Mouse (Mus musculus) c-Kit-negative CD71-positive TER-119-positive erythroid progenitor cells, embryonic 14.5 days (primary cell): ENCODE measurements around the gene Cyp4x1.
"Not testable (repeated sequence)": the region's sequence is repeated elsewhere in the genome, so short reads cannot be mapped to it uniquely, and the experiment has no call there.

Experiments used
- DNase-seq: peaks from one replicate; pipeline ENCODE4 v3.0.0-alpha.2; 2013; ENCODE audit warnings: low read depth, low spot score

Gene Cyp4x1

DNA sequence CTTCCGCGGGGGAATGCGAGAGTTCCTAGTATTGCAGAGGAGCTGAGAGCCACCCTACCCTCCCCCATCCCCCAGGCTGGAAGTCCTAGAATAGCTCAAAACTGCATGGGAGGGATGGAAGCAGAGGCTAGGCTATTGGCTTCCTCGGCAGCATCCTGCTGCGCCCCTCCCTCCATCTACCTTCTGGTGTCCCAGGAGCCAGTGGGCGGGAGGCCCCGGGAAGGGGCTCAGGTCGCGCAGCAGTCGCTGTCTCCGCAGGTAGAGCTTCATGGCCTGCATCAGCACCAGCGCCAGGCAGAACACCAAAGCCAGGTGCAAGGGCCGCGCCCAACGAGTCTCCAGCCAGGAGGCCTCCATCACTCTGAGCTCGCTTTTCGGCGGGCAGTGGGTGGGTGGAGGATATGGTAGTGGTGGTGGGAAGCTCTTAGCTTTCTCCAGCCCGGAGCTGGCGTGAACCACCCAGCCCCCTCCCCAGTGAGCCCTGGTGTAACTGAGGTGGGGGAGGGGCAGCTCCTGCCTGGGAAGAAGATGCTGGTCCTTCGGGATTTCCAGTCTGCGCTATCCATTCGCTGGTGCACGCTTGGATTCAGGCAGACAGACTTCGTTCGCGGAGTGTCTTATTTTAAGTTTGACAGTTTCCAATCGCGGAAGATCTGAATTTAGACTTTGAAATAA is at the start of gene Cyp4x1:
Gene Cyp4x1, minus strand, starts transcription at position 661 of the 675 bp plus-strand sequence.
- DNase-seq = no peak

DNA sequence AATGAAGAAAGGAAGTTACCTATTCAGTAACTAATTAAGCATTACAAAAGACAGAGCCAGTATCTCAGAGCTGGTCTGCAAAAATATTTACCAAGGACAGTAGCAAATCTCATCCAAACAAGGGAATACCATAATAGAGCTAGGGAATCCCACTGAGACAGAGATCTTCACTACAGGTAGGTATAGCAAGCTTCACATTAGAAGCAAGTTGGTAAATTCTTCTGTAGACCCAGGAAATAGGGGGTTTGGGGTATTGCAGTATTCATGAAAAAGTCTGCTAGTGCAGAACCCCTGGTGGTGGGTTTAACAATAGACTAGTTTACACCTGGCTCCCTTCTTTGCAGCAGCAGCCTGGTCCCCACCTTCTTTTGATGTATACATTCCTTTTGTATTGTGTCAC is 42.1 kb upstream of the Cyp4x1 start:
- not testable (repeated sequence) for DNase-seq

GRCm38 (mm10) chr4:115174694-115175353 is 40.7 kb upstream of the Cyp4x1 start:
- DNase-seq = no peak

GRCm38 (mm10) chr4:115158963-115159362 is 24.9 kb upstream of the Cyp4x1 start:
- DNase-seq = not testable (repeated sequence)

DNA sequence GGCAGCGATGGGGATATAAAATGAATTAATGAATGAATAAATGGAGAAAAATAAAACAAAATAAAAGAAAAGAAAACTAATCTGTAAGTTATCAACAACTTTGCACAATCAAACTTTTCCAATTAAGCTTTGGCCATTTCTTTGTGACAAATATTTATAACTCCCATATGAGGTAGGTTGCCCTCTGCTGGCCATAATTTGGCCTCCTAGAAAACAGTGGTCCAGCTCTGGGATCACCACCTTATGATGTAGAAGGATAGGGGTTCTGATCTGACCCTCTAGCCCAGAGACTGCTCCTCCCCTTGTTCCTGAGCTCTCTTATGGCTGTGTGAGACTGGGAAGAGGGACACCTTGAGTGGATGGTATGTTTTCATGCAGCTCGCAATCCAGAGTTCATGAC is 20.6 kb upstream of the Cyp4x1 start:
- no peak for DNase-seq

GRCm38 (mm10) chr4:115134296-115134630 is 182 bp upstream of the Cyp4x1 start:
- no peak for DNase-seq

GRCm38 (mm10) chr4:115133085-115133484 is 996 bp downstream of the Cyp4x1 start:
- no peak for DNase-seq

DNA sequence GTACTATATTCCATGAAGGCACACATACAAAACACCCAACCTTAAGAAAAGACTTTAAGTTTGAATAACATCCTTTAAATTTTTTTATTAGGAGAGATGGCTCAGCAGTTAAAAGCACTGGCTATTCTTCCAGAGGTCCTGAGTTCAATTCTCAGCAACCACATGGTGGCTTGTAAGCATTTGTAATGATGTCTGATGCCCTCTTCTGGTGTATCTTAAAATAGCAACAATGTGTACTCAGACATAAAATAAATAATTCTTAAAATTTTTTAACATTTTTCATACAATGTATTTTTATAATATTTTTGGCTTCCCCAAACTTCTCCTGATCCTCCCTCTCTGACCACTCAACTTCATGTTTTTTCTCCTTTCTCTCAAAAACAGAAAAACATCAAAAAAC is 9.4 kb downstream of the Cyp4x1 start:
- DNase-seq = no peak

GRCm38 (mm10) chr4:115123507-115123906 is 10.6 kb downstream of the Cyp4x1 start:
- no peak for DNase-seq

DNA sequence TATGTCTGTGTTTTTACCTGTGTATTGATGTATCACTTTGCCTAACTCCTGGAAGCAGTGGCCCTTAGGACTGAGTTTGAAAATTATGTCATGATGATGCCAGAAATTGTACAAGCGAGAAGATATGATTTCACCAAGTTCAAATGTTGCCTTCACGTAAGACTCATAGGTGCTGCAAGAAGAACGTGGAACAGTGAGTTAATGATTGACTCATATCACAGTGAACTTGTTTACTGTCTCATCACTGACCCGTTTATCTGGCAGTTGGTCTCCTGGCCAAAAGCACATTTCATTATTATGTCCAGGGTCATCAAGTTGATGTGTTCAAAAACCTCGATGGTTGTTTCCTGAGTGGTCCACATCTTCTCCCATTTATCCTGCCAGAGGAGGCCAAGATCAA is 12.5 kb downstream of the Cyp4x1 start:
- DNase-seq = no peak

DNA sequence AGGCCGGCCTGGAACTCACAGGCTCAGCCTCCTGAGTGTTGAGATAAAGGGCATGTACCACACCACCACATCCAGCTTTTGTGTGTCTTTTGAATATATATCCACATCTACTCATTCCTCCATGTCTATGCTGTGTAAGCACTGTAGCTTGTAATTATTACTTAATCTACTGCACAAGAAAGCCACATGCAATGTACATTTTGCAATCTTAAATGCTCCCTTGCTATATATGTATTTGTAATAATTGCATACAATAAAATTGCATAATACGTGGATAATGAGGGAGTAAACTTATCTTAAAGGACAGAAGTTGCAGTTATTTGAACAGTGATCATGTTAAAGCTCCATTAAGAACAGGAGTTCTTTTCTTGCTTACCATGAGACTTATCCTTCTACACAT is 12.9 kb downstream of the Cyp4x1 start:
- DNase-seq = no peak

DNA sequence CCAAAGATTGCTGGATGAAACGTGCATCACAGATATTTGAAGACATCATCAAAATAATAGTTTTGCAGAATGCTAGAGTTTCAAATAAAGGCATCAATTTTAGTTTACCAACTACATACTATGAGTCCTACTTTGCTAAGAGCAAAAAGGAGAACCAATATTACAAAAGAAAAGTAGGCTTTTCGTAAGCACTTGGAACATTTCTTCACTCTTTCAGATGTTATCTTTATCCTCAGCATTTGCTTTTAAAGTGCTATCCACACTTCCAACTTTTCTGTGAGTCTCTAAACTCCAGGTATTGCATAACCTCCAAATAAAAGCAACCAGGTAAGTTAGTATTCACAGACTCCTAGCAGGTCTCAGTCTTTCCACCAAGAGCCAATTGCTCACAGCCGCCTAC is 14.4 kb downstream of the Cyp4x1 start:
- no peak for DNase-seq

DNA sequence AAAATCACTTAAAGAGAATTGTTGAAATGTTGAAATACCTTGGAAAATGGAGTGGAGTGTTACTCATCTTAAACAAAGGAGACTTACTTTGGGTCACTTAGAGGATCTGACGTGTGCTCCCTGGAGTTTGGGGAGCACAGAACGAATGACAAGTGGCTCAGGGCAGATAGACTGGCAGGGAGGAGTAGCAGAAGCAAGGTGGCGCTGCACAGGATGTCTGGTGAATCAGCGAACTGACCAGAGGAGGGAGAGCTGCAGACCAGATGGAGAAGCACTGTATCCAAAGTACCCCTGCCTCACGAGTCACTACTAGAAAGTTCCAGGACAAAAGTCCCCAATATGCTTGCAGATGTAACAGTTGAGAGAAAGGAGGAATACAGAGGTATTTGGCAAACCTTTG is 20.8 kb downstream of the Cyp4x1 start:
- no peak for DNase-seq

GRCm38 (mm10) chr4:115111167-115111566 is 22.9 kb downstream of the Cyp4x1 start:
- no peak for DNase-seq

DNA sequence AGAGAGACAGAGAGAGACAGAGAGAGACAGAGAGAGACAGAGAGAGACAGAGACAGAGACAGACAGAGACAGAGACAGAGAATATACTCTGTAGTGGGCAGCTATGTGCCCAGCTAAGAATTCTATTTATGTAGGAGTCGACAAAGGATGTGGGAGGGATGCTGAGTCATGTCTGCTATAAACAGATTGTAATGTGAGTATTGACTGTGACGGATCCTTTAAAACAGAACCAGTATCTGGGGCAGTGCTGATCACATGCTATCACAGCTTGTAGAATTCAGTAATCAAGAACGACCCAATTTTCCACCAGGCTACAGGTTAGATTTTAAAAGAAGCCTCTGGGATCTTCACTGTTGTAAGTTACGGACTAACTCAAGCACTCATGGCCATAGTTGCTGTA is 30.6 kb downstream of the Cyp4x1 start:
- no peak for DNase-seq

DNA sequence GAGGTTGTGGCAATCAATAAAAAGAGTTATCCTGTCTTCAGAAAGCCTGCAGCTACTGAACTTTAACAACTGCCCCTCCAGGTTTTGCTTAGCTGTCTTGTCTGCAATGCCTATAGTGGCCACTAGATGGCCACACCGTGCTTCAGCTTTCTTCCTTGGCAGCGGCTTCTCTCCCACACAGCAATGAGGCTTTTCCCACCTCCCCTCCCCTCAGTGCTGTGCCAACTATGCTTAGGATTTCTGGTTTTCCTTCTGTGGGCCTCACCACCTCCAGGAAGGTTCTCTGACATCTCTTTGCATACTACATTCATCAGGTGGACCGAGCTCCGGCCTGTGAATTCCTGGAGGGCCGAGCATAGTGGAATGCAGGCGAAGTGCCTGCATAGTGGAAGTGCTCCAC is 32.4 kb downstream of the Cyp4x1 start:
- peak; percentile 69 for DNase-seq

GRCm38 (mm10) chr4:115097146-115097496 is 37.0 kb downstream of the Cyp4x1 start:
- no peak for DNase-seq

GRCm38 (mm10) chr4:115096435-115097145 is 37.5 kb downstream of the Cyp4x1 start:
- DNase-seq = peak; percentile 50

DNA sequence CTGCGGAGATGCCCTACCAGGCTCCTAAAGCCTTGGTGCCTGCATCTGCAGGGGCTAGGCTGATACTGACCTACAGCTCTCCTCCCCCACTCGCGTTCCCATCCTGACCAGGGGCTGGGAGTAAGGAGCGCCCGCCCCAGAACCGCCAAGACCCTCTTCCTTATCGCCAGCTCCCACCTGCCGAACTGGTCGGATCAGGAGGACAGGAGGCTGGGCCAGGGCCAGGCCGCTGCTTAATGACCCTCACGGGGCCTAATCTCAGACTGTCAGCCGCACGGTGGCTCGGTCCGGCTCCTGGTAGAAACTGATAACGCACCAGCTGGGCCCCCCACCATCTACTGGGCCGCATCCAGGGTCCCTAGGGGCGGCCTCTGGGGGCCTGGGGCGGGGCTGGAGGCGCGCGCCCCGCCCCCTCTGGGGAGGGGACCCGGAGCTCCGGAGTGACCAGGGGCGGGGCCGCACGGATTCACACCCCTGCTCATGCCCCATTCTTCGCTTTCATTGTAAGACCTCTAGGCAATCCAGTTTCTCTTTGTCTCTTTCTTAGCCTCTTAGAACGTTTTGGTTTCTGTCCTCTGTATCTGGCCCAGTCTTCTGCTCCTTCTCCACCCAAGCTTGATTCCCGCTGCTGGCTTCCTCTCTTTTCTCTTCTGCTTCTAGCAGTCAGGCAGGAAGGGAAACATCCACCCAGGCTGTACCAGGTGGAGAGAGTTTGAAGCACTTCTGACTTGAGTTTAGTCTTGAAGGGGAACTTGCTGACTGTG is 38.2 kb downstream of the Cyp4x1 start:
- DNase-seq = peak; percentile 88

DNA sequence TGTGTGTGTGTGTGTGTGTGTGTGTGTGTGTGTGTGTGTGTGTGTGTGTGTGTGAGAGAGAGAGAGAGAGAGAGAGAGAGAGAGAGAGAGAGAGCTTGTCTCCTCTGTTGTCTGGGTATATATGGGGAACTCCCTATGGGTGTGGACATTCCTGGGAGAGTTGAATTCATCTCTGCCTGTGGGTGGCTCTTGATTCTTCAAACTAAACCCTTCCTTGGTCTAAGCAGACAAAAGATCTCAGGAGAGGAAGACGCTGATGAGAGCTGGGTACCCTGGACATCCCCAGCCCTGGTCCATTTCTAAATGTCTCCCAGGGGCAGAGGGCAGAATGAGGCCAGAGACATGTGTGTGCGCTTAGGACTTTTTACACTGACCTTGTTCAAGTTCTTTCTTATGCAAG is 40.0 kb downstream of the Cyp4x1 start:
- DNase-seq = peak; percentile 54

- no peak for DNase-seq
Observed at GRCm38 (mm10) chr4:115093331-115093864, 40.7 kb downstream of the Cyp4x1 start.

GRCm38 (mm10) chr4:115091806-115092205 is 42.3 kb downstream of the Cyp4x1 start:
- no peak for DNase-seq
